Mouse (Mus musculus): ENCODE measurements at regions not wholly inside any gene's neighbourhood (a gene's known extent, or its start where the extent isn't known, plus 50 kb on each side); places are given as distances from the start of the nearest gene placed in this dataset.

- no peak overlapping the region for H3K27ac ChIP-seq (replicated peaks; ENCODE audit: low read depth, low read length)
- H3K4me3 ChIP-seq (ENCODE audit: insufficient read depth, low read depth, low read length) = no peak overlapping the region
- no peaks in the 10 kb centered on the region for H3K4me1 ChIP-seq (ENCODE audit: control insufficient read depth, insufficient read depth, insufficient read length, low read length)
Observed at GRCm38 (mm10) chr16:76775790-76776189, 237.7 kb upstream of the Usp25 start.

GRCm38 (mm10) chr16:76774032-76774431 lies 239.5 kb upstream of the Usp25 start:
- H3K4me1 ChIP-seq (ENCODE audit: control insufficient read depth, insufficient read depth, insufficient read length, low read length) = no peaks in the 10 kb centered on the region

GRCm38 (mm10) chr16:76773466-76773865 lies 240.0 kb upstream of the Usp25 start:
- no peak overlapping the region for H3K4me3 ChIP-seq (ENCODE audit: insufficient read depth, low read depth, low read length)
- H3K4me1 ChIP-seq (ENCODE audit: control insufficient read depth, insufficient read depth, insufficient read length, low read length) = no peaks in the 10 kb centered on the region
- no peak overlapping the region for H3K27ac ChIP-seq (replicated peaks; ENCODE audit: low read depth, low read length)

More at GRCm38 (mm10) chr16:76774032-76774431, 239.5 kb upstream of the Usp25 start:
- H3K27ac ChIP-seq (replicated peaks; ENCODE audit: low read depth, low read length) = no peak overlapping the region
- H3K4me3 ChIP-seq (ENCODE audit: insufficient read depth, low read depth, low read length) = no peak overlapping the region

- no peaks in the 10 kb centered on the region; the same call in 1 of the 2 replicates for H3K4me1 ChIP-seq (ENCODE audit: control insufficient read depth, insufficient read depth, insufficient read length, low read length)
- H3K27ac ChIP-seq (replicated peaks; ENCODE audit: low read depth, low read length) = no peak overlapping the region
- no peak overlapping the region for H3K4me3 ChIP-seq (ENCODE audit: insufficient read depth, low read depth, low read length)
Observed at GRCm38 (mm10) chr16:76768607-76769006, 244.9 kb upstream of the Usp25 start.

GRCm38 (mm10) chr16:76766636-76767035 lies 246.9 kb upstream of the Usp25 start:
- Histone ChIP-seq H3K4me3 (ENCODE audit: insufficient read depth, low read depth, low read length) (no peak overlapping the region), H3K27ac (replicated peaks; ENCODE audit: low read depth, low read length) (no peak overlapping the region), H3K4me1 (ENCODE audit: control insufficient read depth, insufficient read depth, insufficient read length, low read length) (no peaks in the 10 kb centered on the region; the same call in 1 of the 2 replicates)

GRCm38 (mm10) chr16:76765536-76765935 lies 248.0 kb upstream of the Usp25 start:
- H3K27ac ChIP-seq (replicated peaks; ENCODE audit: low read depth, low read length) = no peak overlapping the region

GRCm38 (mm10) chr16:76764994-76765393 lies 248.5 kb upstream of the Usp25 start:
- no peak overlapping the region for H3K27ac ChIP-seq (replicated peaks; ENCODE audit: low read depth, low read length)
- no peaks in the 10 kb centered on the region; the same call in 1 of the 2 replicates for H3K4me1 ChIP-seq (ENCODE audit: control insufficient read depth, insufficient read depth, insufficient read length, low read length)
- H3K4me3 ChIP-seq (ENCODE audit: insufficient read depth, low read depth, low read length) = no peak overlapping the region

More at GRCm38 (mm10) chr16:76765536-76765935, 248.0 kb upstream of the Usp25 start:
- Histone ChIP-seq H3K4me3 (ENCODE audit: insufficient read depth, low read depth, low read length) (no peak overlapping the region), H3K4me1 (ENCODE audit: control insufficient read depth, insufficient read depth, insufficient read length, low read length) (no peaks in the 10 kb centered on the region; the same call in 1 of the 2 replicates)

GRCm38 (mm10) chr16:76762619-76763283 lies 250.8 kb upstream of the Usp25 start:
- H3K4me1 ChIP-seq (ENCODE audit: control insufficient read depth, insufficient read depth, insufficient read length, low read length) = no peaks in the 10 kb centered on the region; the same call in 1 of the 2 replicates
- H3K4me3 ChIP-seq (ENCODE audit: insufficient read depth, low read depth, low read length) = no peak overlapping the region
- H3K27ac ChIP-seq (replicated peaks; ENCODE audit: low read depth, low read length) = no peak overlapping the region

- Histone ChIP-seq H3K27ac (replicated peaks; ENCODE audit: low read depth, low read length) (no peak overlapping the region), H3K4me1 (ENCODE audit: control insufficient read depth, insufficient read depth, insufficient read length, low read length) (no peaks in the 10 kb centered on the region; the same call in 1 of the 2 replicates), H3K4me3 (ENCODE audit: insufficient read depth, low read depth, low read length) (no peak overlapping the region)
Observed at GRCm38 (mm10) chr16:76761848-76762247, 251.7 kb upstream of the Usp25 start.

GRCm38 (mm10) chr16:76761004-76761403 lies 252.5 kb upstream of the Usp25 start:
- H3K27ac ChIP-seq (replicated peaks; ENCODE audit: low read depth, low read length) = no peak overlapping the region
- H3K4me3 ChIP-seq (ENCODE audit: insufficient read depth, low read depth, low read length) = no peak overlapping the region
- no peaks in the 10 kb centered on the region; the same call in 1 of the 2 replicates for H3K4me1 ChIP-seq (ENCODE audit: control insufficient read depth, insufficient read depth, insufficient read length, low read length)

GRCm38 (mm10) chr16:76754871-76755270 lies 258.6 kb upstream of the Usp25 start:
- no peak overlapping the region for H3K4me3 ChIP-seq (ENCODE audit: insufficient read depth, low read depth, low read length)
- H3K27ac ChIP-seq (replicated peaks; ENCODE audit: low read depth, low read length) = no peak overlapping the region
- no peaks in the 10 kb centered on the region for H3K4me1 ChIP-seq (ENCODE audit: control insufficient read depth, insufficient read depth, insufficient read length, low read length)

- Histone ChIP-seq H3K27ac (replicated peaks; ENCODE audit: low read depth, low read length) (no peak overlapping the region), H3K4me1 (ENCODE audit: control insufficient read depth, insufficient read depth, insufficient read length, low read length) (no peaks in the 10 kb centered on the region), H3K4me3 (ENCODE audit: insufficient read depth, low read depth, low read length) (no peak overlapping the region)
Observed at GRCm38 (mm10) chr16:76746385-76746784, 267.1 kb upstream of the Usp25 start.

GRCm38 (mm10) chr16:76741141-76741540 lies 272.4 kb upstream of the Usp25 start:
- Histone ChIP-seq H3K4me1 (ENCODE audit: control insufficient read depth, insufficient read depth, insufficient read length, low read length) (no peaks in the 10 kb centered on the region), H3K4me3 (ENCODE audit: insufficient read depth, low read depth, low read length) (no peak overlapping the region)

GRCm38 (mm10) chr16:76725991-76726390 lies 287.5 kb upstream of the Usp25 start:
- H3K4me3 ChIP-seq (ENCODE audit: insufficient read depth, low read depth, low read length) = no peak overlapping the region
- H3K27ac ChIP-seq (replicated peaks; ENCODE audit: low read depth, low read length) = no peak overlapping the region
- no peaks in the 10 kb centered on the region for H3K4me1 ChIP-seq (ENCODE audit: control insufficient read depth, insufficient read depth, insufficient read length, low read length)

More at GRCm38 (mm10) chr16:76741141-76741540, 272.4 kb upstream of the Usp25 start:
- H3K27ac ChIP-seq (replicated peaks; ENCODE audit: low read depth, low read length) = no peak overlapping the region

- no peaks in the 10 kb centered on the region for H3K4me1 ChIP-seq (ENCODE audit: control insufficient read depth, insufficient read depth, insufficient read length, low read length)
- no peak overlapping the region for H3K4me3 ChIP-seq (ENCODE audit: insufficient read depth, low read depth, low read length)
- H3K27ac ChIP-seq (replicated peaks; ENCODE audit: low read depth, low read length) = no peak overlapping the region
Observed at GRCm38 (mm10) chr16:76725271-76725670, 288.2 kb upstream of the Usp25 start.

- H3K27ac ChIP-seq (replicated peaks; ENCODE audit: low read depth, low read length) = no peak overlapping the region
- no peak overlapping the region for H3K4me3 ChIP-seq (ENCODE audit: insufficient read depth, low read depth, low read length)
- no peaks in the 10 kb centered on the region for H3K4me1 ChIP-seq (ENCODE audit: control insufficient read depth, insufficient read depth, insufficient read length, low read length)
Observed at GRCm38 (mm10) chr16:76718809-76719208, 294.7 kb upstream of the Usp25 start.

Measured in brown adipose tissue, adult 24 weeks (tissue).